Mouse (Mus musculus) cerebellum, postnatal 36 days (tissue): ENCODE measurements around the gene Gatd1.
"Not testable (repeated sequence)": the region's sequence is repeated elsewhere in the genome, so short reads cannot be mapped to it uniquely, and the experiment has no call there.

Source experiments
- DNase-seq, 2 experiments: peaks; one replicate each; pipeline ENCODE4 v3.0.0; 2021 to 2022; ENCODE audit warnings: mixed read lengths in 2 of 2

Gatd1 gene

GRCm38 (mm10) chr7:141426948-141427730, 13.2 kb upstream of the Gatd1 start:
- no peak for DNase-seq

GRCm38 (mm10) chr7:141423811-141424210, 9.9 kb upstream of the Gatd1 start:
- no peak for DNase-seq

GRCm38 (mm10) chr7:141420030-141420702, 6.2 kb upstream of the Gatd1 start:
- DNase-seq = no peak

- peak in 1 of 2 experiments; percentile 54 for DNase-seq
These were observed 5.0 kb upstream of the Gatd1 start for GRCm38 (mm10) chr7:141418970-141419369.

- no peak for DNase-seq
These were observed 4.1 kb upstream of the Gatd1 start for GRCm38 (mm10) chr7:141417731-141418681.

GRCm38 (mm10) chr7:141416144-141416841, 2.4 kb upstream of the Gatd1 start:
- no peak for DNase-seq

- DNase-seq = peak in 1 of 2 experiments; percentile 27
These were observed 605 bp downstream of the Gatd1 start for GRCm38 (mm10) chr7:141413331-141413730.

GRCm38 (mm10) chr7:141411667-141412066, 2.3 kb downstream of the Gatd1 start:
- no peak for DNase-seq

- DNase-seq = no peak
These were observed 3.3 kb downstream of the Gatd1 start for GRCm38 (mm10) chr7:141410631-141411030.

GRCm38 (mm10) chr7:141408833-141409232, 5.1 kb downstream of the Gatd1 start:
- DNase-seq = peak; percentile 95 to 98

GRCm38 (mm10) chr7:141407670-141408069, 6.3 kb downstream of the Gatd1 start:
- not testable (repeated sequence) for DNase-seq

- DNase-seq = no peak
These were observed 8.5 kb downstream of the Gatd1 start for GRCm38 (mm10) chr7:141405466-141405865.

GRCm38 (mm10) chr7:141403305-141403704, 10.6 kb downstream of the Gatd1 start:
- DNase-seq = peak; percentile 60 to 63

GRCm38 (mm10) chr7:141395348-141395747, 18.6 kb downstream of the Gatd1 start:
- DNase-seq = no peak

GRCm38 (mm10) chr7:141394771-141395170, 19.2 kb downstream of the Gatd1 start:
- DNase-seq = peak; percentile 57 to 67

- no peak for DNase-seq
These were observed 19.8 kb downstream of the Gatd1 start for GRCm38 (mm10) chr7:141394158-141394557.

- DNase-seq = no peak
These were observed 21.2 kb downstream of the Gatd1 start for GRCm38 (mm10) chr7:141392552-141393222.

- peak; percentile 96 to 97 for DNase-seq
These were observed 22.0 kb downstream of the Gatd1 start, which contains the start of gene Taldo1 for GRCm38 (mm10) chr7:141391625-141392551. TSS of gene Taldo1 (plus strand) at chr7:141392199.

- DNase-seq = no peak
These were observed 23.3 kb downstream of the Gatd1 start for GRCm38 (mm10) chr7:141390326-141391259.
